ENCODE assay signal across 11 mouse cellular contexts in genomic region chr9:25526927-25527337, GRCm38 (mm10). TPM values are rescaled to one million over a fixed set of nuclear protein-coding genes. Genes with fewer than 3 reads are reported as not detected.
A peak's percentile ranks its signal among the peaks of the same experiment; 100 is the strongest.
DNase-seq lines count a peak whose midpoint lies in the region; ATAC-seq lines count a peak whose summit lies in the region.
"Had no signal": no experiment of that assay in that cellular context is flagged by ENCODE, and none has a peak within 500 bp of the region (broad histone marks: within the 10 kb centered on the region; RNA-seq: fewer than 3 reads in every experiment).

No protein-coding gene starts in this region.

- no peak overlapping the region for H3K9ac ChIP-seq in hindbrain, embryonic 11.5 days (ENCODE audit: low read depth, low read length)
- H3K9ac ChIP-seq in hindbrain, embryonic 14.5 days, result no peak overlapping the region
- H3K9ac ChIP-seq in embryonic facial prominence, embryonic 14.5 days (ENCODE audit: low read depth, low read length), result no peak overlapping the region
- no peak overlapping the region for H3K9ac ChIP-seq in neural tube, embryonic 15.5 days (replicated peaks)

- H3K9me3 ChIP-seq in hindbrain, embryonic 11.5 days (ENCODE audit: control insufficient read depth, low read length), result no peaks in the 10 kb centered on the region
- H3K9me3 ChIP-seq in hindbrain, embryonic 14.5 days (ENCODE audit: control insufficient read depth, low read length), result no peaks in the 10 kb centered on the region
- H3K9me3 ChIP-seq in embryonic facial prominence, embryonic 14.5 days (ENCODE audit: control insufficient read depth, low read length), result no peaks in the 10 kb centered on the region
- no peaks in the 10 kb centered on the region for H3K9me3 ChIP-seq in neural tube, embryonic 15.5 days (replicated peaks)

- no peak overlapping the region for H3K4me2 ChIP-seq in hindbrain, embryonic 11.5 days (replicated peaks; ENCODE audit: low read depth, low read length)
- H3K4me2 ChIP-seq in hindbrain, embryonic 14.5 days (replicated peaks), result no peak overlapping the region
- no peak overlapping the region; the same call in 1 of the 2 replicates for H3K4me2 ChIP-seq in embryonic facial prominence, embryonic 14.5 days (ENCODE audit: low read depth, low read length)
- H3K4me2 ChIP-seq in neural tube, embryonic 15.5 days, result no peak overlapping the region

- DNase-seq in hindbrain, embryonic 11.5 days (ENCODE audit: low spot score), result peak; percentile 28
- no peak for DNase-seq in hindbrain, embryonic 14.5 days (ENCODE audit: low spot score)
- peak; percentile 92 for DNase-seq in embryonic facial prominence, embryonic 14.5 days (ENCODE audit: low spot score)
- DNase-seq in heart, postnatal 10 days, result peak; percentile 75 to 78
- DNase-seq in lung, postnatal 14 days, result no peak
- DNase-seq in lung, adult 18-20 months, result no peak
- no peak for DNase-seq in thymus, postnatal 4 days
- DNase-seq: kidney, adult 18-20 months; left cerebral cortex, postnatal 4 days; spleen, adult 18-20 months had no signal

- H3K27ac ChIP-seq in hindbrain, embryonic 11.5 days (ENCODE audit: low read depth, low read length), result no peak overlapping the region
- H3K27ac ChIP-seq in hindbrain, embryonic 14.5 days, result no peak overlapping the region
- peak overlapping the region; percentile 81 for H3K27ac ChIP-seq in embryonic facial prominence, embryonic 14.5 days (replicated peaks; ENCODE audit: low read depth, low read length)
- H3K27ac ChIP-seq in neural tube, embryonic 15.5 days (replicated peaks), result peak overlapping the region; percentile 14

- H3K36me3 ChIP-seq in hindbrain, embryonic 11.5 days (ENCODE audit: control insufficient read depth, insufficient read depth, low read length), result no peaks in the 10 kb centered on the region
- H3K36me3 ChIP-seq in hindbrain, embryonic 14.5 days (replicated peaks; ENCODE audit: control insufficient read depth, insufficient read depth), result no peaks in the 10 kb centered on the region
- H3K36me3 ChIP-seq in embryonic facial prominence, embryonic 14.5 days (ENCODE audit: control insufficient read depth, insufficient read depth, low read length), result no peaks in the 10 kb centered on the region
- H3K36me3 ChIP-seq in neural tube, embryonic 15.5 days, result no peaks in the 10 kb centered on the region

- H3K4me1 ChIP-seq in hindbrain, embryonic 11.5 days (replicated peaks; ENCODE audit: control insufficient read depth, insufficient read depth, low read length), result no peaks in the 10 kb centered on the region
- no peaks in the 10 kb centered on the region for H3K4me1 ChIP-seq in hindbrain, embryonic 14.5 days (replicated peaks; ENCODE audit: control insufficient read depth, insufficient read depth, low read length)
- peaks cover 19% of the 10 kb centered on the region for H3K4me1 ChIP-seq in embryonic facial prominence, embryonic 14.5 days (ENCODE audit: control insufficient read depth, insufficient read depth, low read length)
- H3K4me1 ChIP-seq in neural tube, embryonic 15.5 days, result peaks cover 9% of the 10 kb centered on the region

- no peak for ATAC-seq in hindbrain, embryonic 11.5 days (ENCODE audit: low FRiP score)
- no peak for ATAC-seq in hindbrain, embryonic 14.5 days (ENCODE audit: low FRiP score)
- peak; percentile 85 for ATAC-seq in embryonic facial prominence, embryonic 14.5 days (ENCODE audit: low read depth)
- ATAC-seq in neural tube, embryonic 15.5 days (ENCODE audit: low FRiP score), result no peak

- intact Hi-C loops in heart, postnatal 10 days (cut with DNase I), result no loop called here

- H3K27me3 ChIP-seq in hindbrain, embryonic 11.5 days (ENCODE audit: control insufficient read depth, insufficient read depth, low read length), result no peaks in the 10 kb centered on the region
- H3K27me3 ChIP-seq in hindbrain, embryonic 14.5 days (ENCODE audit: control insufficient read depth, insufficient read depth, low read length), result no peaks in the 10 kb centered on the region
- H3K27me3 ChIP-seq in embryonic facial prominence, embryonic 14.5 days (replicated peaks; ENCODE audit: control insufficient read depth, insufficient read depth, low read length), result no peaks in the 10 kb centered on the region
- no peaks in the 10 kb centered on the region for H3K27me3 ChIP-seq in neural tube, embryonic 15.5 days (replicated peaks)

- H3K4me3 ChIP-seq in hindbrain, embryonic 11.5 days (ENCODE audit: low read depth, low read length), result no peak overlapping the region
- no peak overlapping the region for H3K4me3 ChIP-seq in hindbrain, embryonic 14.5 days (replicated peaks; ENCODE audit: low read length)
- no peak overlapping the region for H3K4me3 ChIP-seq in embryonic facial prominence, embryonic 14.5 days (ENCODE audit: low read depth, low read length)
- no peak overlapping the region for H3K4me3 ChIP-seq in neural tube, embryonic 15.5 days (replicated peaks)

RNA-seq across cellular contexts. Expression of gene Eepd1, which starts 45.6 kb away (rescaled TPM):
- 5.8 and 7.4 TPM in 2 replicates for polyA plus RNA-seq in hindbrain, embryonic 11.5 days (2014; fragmentation: Nextera tagmentation; extraction: Ambion mirVana)
- polyA plus RNA-seq in hindbrain, embryonic 14.5 days (2014; fragmentation: Nextera tagmentation; extraction: Ambion mirVana), result 8.8 and 11.1 TPM in 2 replicates
- 13.7 and 18.0 TPM in 2 replicates for polyA plus RNA-seq in embryonic facial prominence, embryonic 14.5 days (2014; fragmentation: Nextera tagmentation; extraction: Ambion mirVana)
- 10 to 100 TPM; 21.3 to 27.3 TPM for total RNA-seq in heart, postnatal 10 days (2021)
- polyA plus RNA-seq in neural tube, embryonic 15.5 days (2015; fragmentation: Nextera tagmentation; extraction: Ambion mirVana), result 16.7 and 19.2 TPM in 2 replicates

Comparison
In these comparisons a context has a peak if more than half of its experiments do, and no peak if none do; other contexts are left out.
1. DNase-seq: peak in hindbrain, embryonic 11.5 days (single experiment), embryonic facial prominence, embryonic 14.5 days (single experiment) and heart, postnatal 10 days (2 of 2); none in hindbrain, embryonic 14.5 days (single experiment), lung, postnatal 14 days (single experiment), lung, adult 18-20 months (0 of 2) and thymus, postnatal 4 days (single experiment).
2. H3K27ac ChIP-seq: peak in embryonic facial prominence, embryonic 14.5 days (single experiment) and neural tube, embryonic 15.5 days (single experiment); none in hindbrain, embryonic 11.5 days (single experiment) and hindbrain, embryonic 14.5 days (single experiment).